Mouse (Mus musculus) adrenal gland, postnatal 4 days (tissue): ENCODE measurements around the gene Utp15. TPM values are rescaled to one million over a fixed set of nuclear protein-coding genes. Genes with fewer than 3 reads are reported as not detected.

Experiments
- DNase-seq, 2 experiments: peaks; one replicate each; pipeline ENCODE4 v3.0.0; 2021 to 2022; ENCODE audit warnings: low spot score in 2 of 2, mixed read lengths in 2 of 2
- long read RNA-seq, 2 experiments: library from polyadenylated mRNA; stranded (forward); transcript quantifications; one replicate each; pipeline ENCODE4 v2.0.0; 2021
- total RNA-seq, 2 experiments: library from RNA; stranded (reverse); gene quantifications; 2 replicates each; pipeline ENCODE4 v1.2.3; 2021

Utp15 gene
- 10 to 100 TPM; 26.0 to 29.6 TPM for total RNA-seq
- long read RNA-seq, experiment 1, full-length matches to known transcripts = 20 of 20 reads
- long read RNA-seq, experiment 1, partial matches to known transcripts = 0 of 20 reads
- long read RNA-seq, experiment 1, other reads (novel, unspliced or antisense) = 0 of 20 reads
- long read RNA-seq, experiment 2, full-length matches to known transcripts = 53 of 65 reads
- long read RNA-seq, experiment 2, partial matches to known transcripts = 3 of 65 reads
- long read RNA-seq, experiment 2, other reads (novel, unspliced or antisense) = 9 of 65 reads

- DNase-seq = peak; percentile 96 to 99
Observed at GRCm38 (mm10) chr13:98262636-98263457, at the start of gene Utp15, which contains the start of gene Ankra2. Gene Utp15 (minus strand): TSS chr13:98263041. Gene Ankra2 (plus strand): TSS chr13:98263074.

- no peak for DNase-seq
Observed at GRCm38 (mm10) chr13:98311597-98311996, 48.8 kb upstream of the Utp15 start.

GRCm38 (mm10) chr13:98308724-98309123, 45.9 kb upstream of the Utp15 start:
- no peak for DNase-seq

GRCm38 (mm10) chr13:98308004-98308403, 45.2 kb upstream of the Utp15 start:
- DNase-seq = no peak

GRCm38 (mm10) chr13:98306852-98307475, 44.1 kb upstream of the Utp15 start:
- DNase-seq = no peak

- no peak for DNase-seq
Observed at GRCm38 (mm10) chr13:98306393-98306792, 43.6 kb upstream of the Utp15 start.

- DNase-seq = no peak
Observed at GRCm38 (mm10) chr13:98305257-98305656, 42.4 kb upstream of the Utp15 start.

- peak; percentile 36 to 58 for DNase-seq
Observed at GRCm38 (mm10) chr13:98298833-98299758, 36.3 kb upstream of the Utp15 start.

GRCm38 (mm10) chr13:98297883-98298482, 35.1 kb upstream of the Utp15 start:
- no peak for DNase-seq

- no peak for DNase-seq
Observed at GRCm38 (mm10) chr13:98296072-98296471, 33.2 kb upstream of the Utp15 start.

GRCm38 (mm10) chr13:98291712-98292111, 28.9 kb upstream of the Utp15 start:
- no peak for DNase-seq

- DNase-seq = no peak
Observed at GRCm38 (mm10) chr13:98290719-98291118, 27.9 kb upstream of the Utp15 start.

- DNase-seq = no peak
Observed at GRCm38 (mm10) chr13:98280990-98281650, 18.3 kb upstream of the Utp15 start.

GRCm38 (mm10) chr13:98279686-98280085, 16.8 kb upstream of the Utp15 start, which contains the start of gene Gm21976:
Gene Gm21976 (plus strand): TSS chr13:98279887.
- DNase-seq = no peak

- no peak for DNase-seq
Observed at GRCm38 (mm10) chr13:98277501-98277900, 14.7 kb upstream of the Utp15 start.

- DNase-seq = no peak
Observed at GRCm38 (mm10) chr13:98276253-98276652, 13.4 kb upstream of the Utp15 start.

GRCm38 (mm10) chr13:98275646-98276045, 12.8 kb upstream of the Utp15 start:
- peak in 1 of 2 experiments; percentile 6 for DNase-seq

- DNase-seq = no peak
Observed at GRCm38 (mm10) chr13:98274023-98274422, 11.2 kb upstream of the Utp15 start.

- no peak for DNase-seq
Observed at GRCm38 (mm10) chr13:98264111-98264510, 1.3 kb upstream of the Utp15 start.
